ENCODE assay signal across 7 mouse cellular contexts in the genomic region with DNA sequence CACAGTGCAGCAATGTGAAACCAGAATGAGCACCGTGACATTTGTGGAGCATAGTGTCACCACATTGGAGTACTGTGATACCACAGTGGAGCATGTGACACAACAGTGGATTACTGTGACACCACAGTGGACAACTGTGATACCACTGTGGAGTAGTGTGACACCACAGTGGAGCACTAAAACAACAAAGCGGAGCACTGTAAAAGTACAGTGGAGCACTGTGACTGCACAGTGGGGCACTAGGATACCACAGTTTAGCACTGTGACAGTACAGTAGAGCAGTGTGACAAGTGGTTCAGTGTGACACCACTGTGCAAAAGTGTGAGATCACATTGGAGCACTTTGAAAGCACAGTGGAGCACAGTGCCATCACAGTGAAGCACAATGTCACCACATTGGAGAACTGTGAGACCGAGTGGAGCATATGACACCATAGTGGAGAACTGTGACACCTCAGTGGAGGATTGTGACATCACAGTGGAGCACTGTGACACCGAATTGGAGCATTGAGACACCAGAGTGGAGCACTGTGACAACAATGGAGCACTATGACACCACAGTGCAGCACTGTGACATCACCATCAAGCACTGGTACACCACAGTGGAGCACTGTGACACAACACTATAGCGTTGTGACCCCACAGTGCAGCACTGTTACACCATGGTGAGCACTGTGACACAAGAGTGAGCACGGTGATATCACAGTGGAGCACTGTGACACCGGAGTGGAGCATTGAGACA.
DNase-seq lines count a peak whose midpoint lies in the region; ATAC-seq and TF ChIP-seq lines count a peak whose summit lies in the region.

No protein-coding gene starts in this region.

- H3K36me3 ChIP-seq in thymus, adult 2 months (ENCODE audit: control insufficient read depth, insufficient read depth, low read length): no peaks in the 10 kb centered on the region
- no peaks in the 10 kb centered on the region for H3K36me3 ChIP-seq in forebrain, postnatal 0 days (ENCODE audit: insufficient read depth)
- H3K36me3 ChIP-seq in limb, embryonic 12.5 days: no peaks in the 10 kb centered on the region

- peak; percentile 8; the same call in 1 of the 2 replicates for ATAC-seq in forebrain, postnatal 0 days
- peak; percentile 9; the same call in 1 of the 2 replicates for ATAC-seq in limb, embryonic 12.5 days (ENCODE audit: insufficient number of reproducible peaks, insufficient read depth, low FRiP score, low TSS enrichment, low read depth)

- no peak overlapping the region for H3K4me2 ChIP-seq in forebrain, postnatal 0 days (ENCODE audit: low read depth)
- no peak overlapping the region for H3K4me2 ChIP-seq in limb, embryonic 12.5 days

- H3K4me1 ChIP-seq in thymus, adult 2 months (replicated peaks; ENCODE audit: control insufficient read depth, insufficient read depth, low read length): no peaks in the 10 kb centered on the region
- H3K4me1 ChIP-seq in forebrain, postnatal 0 days (ENCODE audit: insufficient read depth): no peaks in the 10 kb centered on the region
- no peaks in the 10 kb centered on the region for H3K4me1 ChIP-seq in limb, embryonic 12.5 days (replicated peaks)

- H3K9me3 ChIP-seq in forebrain, postnatal 0 days (ENCODE audit: low read length): peaks cover 65% of the 10 kb centered on the region
- peaks cover 69% of the 10 kb centered on the region for H3K9me3 ChIP-seq in limb, embryonic 12.5 days

- TF ChIP-seq CTCF in thymus, adult 2 months (IDR thresholded peaks at IDR 0.05; ENCODE audit: borderline replicate concordance, control insufficient read depth, extremely low read depth, insufficient read depth, low read length, poor library complexity): no peak
- no peak for TF ChIP-seq CTCF in forebrain, postnatal 0 days (IDR thresholded peaks at IDR 0.05; ENCODE audit: low read depth)

- WGBS in thymus, adult 2 months: 64% methylated on average over 7 of the region's 7 CpGs
- 60% methylated on average over 7 of the region's 7 CpGs for WGBS in forebrain, postnatal 0 days
- WGBS in limb, embryonic 12.5 days: 58% methylated on average over 7 of the region's 7 CpGs

- H3K4me3 ChIP-seq in thymus, adult 2 months (ENCODE audit: control insufficient read depth, insufficient read depth, low read length): no peak overlapping the region
- no peak overlapping the region for H3K4me3 ChIP-seq in forebrain, postnatal 0 days (ENCODE audit: low read depth, low read length)
- no peak overlapping the region for H3K4me3 ChIP-seq in limb, embryonic 12.5 days (replicated peaks)

- H3K27me3 ChIP-seq in thymus, adult 2 months (ENCODE audit: control insufficient read depth, insufficient read depth, low read length): no peaks in the 10 kb centered on the region
- no peaks in the 10 kb centered on the region for H3K27me3 ChIP-seq in forebrain, postnatal 0 days (ENCODE audit: insufficient read depth, low read length)
- no peaks in the 10 kb centered on the region for H3K27me3 ChIP-seq in limb, embryonic 12.5 days

- no peak overlapping the region for H3K27ac ChIP-seq in thymus, adult 2 months (ENCODE audit: control insufficient read depth, insufficient read depth, low read length)
- no peak overlapping the region for H3K27ac ChIP-seq in forebrain, postnatal 0 days (ENCODE audit: low read depth, low read length)
- no peak overlapping the region for H3K27ac ChIP-seq in limb, embryonic 12.5 days

- DNase-seq in thymus, postnatal 14 days: peak; percentile 8
- no peak for DNase-seq in thymus, adult 2 months
- no peak for DNase-seq in forebrain, postnatal 0 days
- peak; percentile 1 to 6 for DNase-seq in spleen, postnatal 36 days (ENCODE audit: low spot score in 2 of 2)
- no peak for DNase-seq in layer of hippocampus, adult 18-20 months (ENCODE audit: low spot score in 2 of 2)
- no peak for DNase-seq in right cerebral cortex, adult 18-20 months

- H3K9ac ChIP-seq in forebrain, postnatal 0 days: no peak overlapping the region
- H3K9ac ChIP-seq in limb, embryonic 12.5 days (replicated peaks): no peak overlapping the region

- no peak for TF ChIP-seq POLR2A in thymus, adult 2 months (IDR thresholded peaks at IDR 0.05; ENCODE audit: control insufficient read depth, extremely low read depth, insufficient read depth, low read length, poor library complexity)

Comparison
In these comparisons a context has a peak if more than half of its experiments do, and no peak if none do; other contexts are left out.
1. DNase-seq: peak in thymus, postnatal 14 days (single experiment) and spleen, postnatal 36 days (2 of 2); none in thymus, adult 2 months (single experiment), forebrain, postnatal 0 days (single experiment), layer of hippocampus, adult 18-20 months (0 of 2) and right cerebral cortex, adult 18-20 months (single experiment).